Mouse (Mus musculus) heart, embryonic 13.5 days (tissue): Measurements from ENCODE around the gene Bmpr1b. TPM values are rescaled to one million over a fixed set of nuclear protein-coding genes. Genes with fewer than 3 reads are reported as not detected.

Source experiments
- ATAC-seq: fragments of 200-750 bp; cut with Nextera tagmentation; 2 replicates; pipeline ENCODE4 v1.8.0; 2017; ENCODE audit warnings: moderate TSS enrichment; ENCODE audit not compliant: insufficient number of reproducible peaks, low FRiP score, low TSS enrichment; ENCODE audit errors: extremely low read depth
- H3K27ac ChIP-seq: fragments of 300-500 bp; sonication (generic); replicated peaks from 2 replicates; pipeline ENCODE4 v1.5.1; 2015; ENCODE audit warnings: moderate library complexity, mild to moderate bottlenecking, inconsistent platforms
- H3K27me3 ChIP-seq: fragments of 300-500 bp; sonication (generic); replicated peaks from 2 replicates; pipeline ENCODE4 v1.6.1; 2015; ENCODE audit warnings: mild to moderate bottlenecking, inconsistent platforms
- H3K36me3 ChIP-seq: fragments of 300-500 bp; sonication (generic); 2 replicates; pipeline ENCODE4 v1.6.1; 2015; ENCODE audit warnings: mild to moderate bottlenecking, inconsistent platforms
- H3K4me1 ChIP-seq: fragments of 300-500 bp; sonication (generic); 2 replicates; pipeline ENCODE4 v1.6.1; 2015; ENCODE audit warnings: inconsistent platforms
- H3K4me2 ChIP-seq: fragments of 300-500 bp; sonication (generic); 2 replicates; pipeline ENCODE4 v1.6.1; 2015; ENCODE audit warnings: inconsistent platforms, mild to moderate bottlenecking, moderate library complexity
- H3K4me3 ChIP-seq: fragments of 300-500 bp; sonication (generic); 2 replicates; pipeline ENCODE4 v1.5.1; 2015; ENCODE audit warnings: moderate library complexity, mild to moderate bottlenecking, inconsistent platforms
- H3K9ac ChIP-seq: fragments of 300-500 bp; sonication (generic); 2 replicates; pipeline ENCODE4 v1.6.1; 2015; ENCODE audit warnings: inconsistent platforms, mild to moderate bottlenecking, moderate library complexity
- H3K9me3 ChIP-seq: fragments of 300-500 bp; sonication (generic); 2 replicates; pipeline ENCODE4 v1.6.1; 2016; ENCODE audit warnings: inconsistent platforms
- WGBS: fragments of 180-500 bp; shearing (Covaris S2); methylation state at CpG from one replicate; pipeline ENCODE4 v1.1.7; 2015; ENCODE audit warnings: mixed read lengths; 5-methylcytosine and 5-hydroxymethylcytosine counted together
- polyA plus RNA-seq: library from polyadenylated mRNA; unstranded; fragments of >200 nt; fragmentation: Nextera tagmentation; extraction: Ambion mirVana; gene quantifications from 2 replicates; pipeline ENCODE4 v1.2.1, GENCODE M21; 2015

Gene Bmpr1b
- polyA plus RNA-seq, 1 experiment from 2014 or later = 1.1 TPM

GRCm38 (mm10) chr3:141936594-141937272 is 232.5 kb downstream of the Bmpr1b start:
- no peak overlapping the region for H3K27ac ChIP-seq
- no peak overlapping the region for H3K9ac ChIP-seq
- ATAC-seq = no peak
- no peaks in the 10 kb centered on the region for H3K36me3 ChIP-seq
- H3K4me2 ChIP-seq = peak overlapping the region; percentile 31; the same call in 1 of the 2 replicates
- no peak overlapping the region for H3K4me3 ChIP-seq
- H3K4me1 ChIP-seq = peaks cover 20% of the 10 kb centered on the region
- no peaks in the 10 kb centered on the region; the same call in 1 of the 2 replicates for H3K27me3 ChIP-seq
- WGBS = 56% methylated on average over 16 of the region's 16 CpGs
- no peaks in the 10 kb centered on the region for H3K9me3 ChIP-seq

- no peak for ATAC-seq
- no peak overlapping the region for H3K4me3 ChIP-seq
- H3K36me3 ChIP-seq = no peaks in the 10 kb centered on the region
- H3K27ac ChIP-seq = no peak overlapping the region
- 66% methylated on average over 3 of the region's 3 CpGs for WGBS
- no peaks in the 10 kb centered on the region; the same call in 1 of the 2 replicates for H3K27me3 ChIP-seq
- H3K4me1 ChIP-seq = peaks cover 26% of the 10 kb centered on the region
- no peak overlapping the region for H3K9ac ChIP-seq
- H3K9me3 ChIP-seq = no peaks in the 10 kb centered on the region
- no peak overlapping the region for H3K4me2 ChIP-seq
These were observed 236.3 kb downstream of the Bmpr1b start for GRCm38 (mm10) chr3:141932956-141933355.

GRCm38 (mm10) chr3:141931372-141932092 is 237.7 kb downstream of the Bmpr1b start:
- H3K36me3 ChIP-seq = no peaks in the 10 kb centered on the region
- peak overlapping the region; percentile 74 for H3K9ac ChIP-seq
- H3K4me3 ChIP-seq = peak overlapping the region; percentile 36
- H3K4me1 ChIP-seq = peaks cover 26% of the 10 kb centered on the region
- H3K27ac ChIP-seq = no peak overlapping the region
- H3K9me3 ChIP-seq = no peaks in the 10 kb centered on the region
- peak; percentile 37; the same call in 1 of the 2 replicates for ATAC-seq
- H3K4me2 ChIP-seq = peak overlapping the region; percentile 69
- WGBS = 8% methylated on average over 10 of the region's 10 CpGs
- no peaks in the 10 kb centered on the region; the same call in 1 of the 2 replicates for H3K27me3 ChIP-seq

- 36% methylated on average over 1 of the region's 1 CpGs for WGBS
These were observed 245.8 kb downstream of the Bmpr1b start for GRCm38 (mm10) chr3:141923442-141923841.

GRCm38 (mm10) chr3:141921161-141921560 is 248.1 kb downstream of the Bmpr1b start:
- Histone ChIP-seq H3K4me3 (no peak overlapping the region), H3K27me3 (no peaks in the 10 kb centered on the region), H3K9ac (no peak overlapping the region), H3K4me1 (0 out of 2 replicates have a peak, but pooled peaks cover 5% of the 10 kb centered on the region), H3K36me3 (no peaks in the 10 kb centered on the region), H3K4me2 (no peak overlapping the region), H3K9me3 (no peaks in the 10 kb centered on the region), H3K27ac (no peak overlapping the region)
- no peak for ATAC-seq
- 52% methylated on average over 4 of the region's 4 CpGs for WGBS

More at GRCm38 (mm10) chr3:141923442-141923841, 245.8 kb downstream of the Bmpr1b start:
- H3K27me3 ChIP-seq = no peaks in the 10 kb centered on the region
- H3K9ac ChIP-seq = no peak overlapping the region
- H3K4me2 ChIP-seq = no peak overlapping the region
- no peaks in the 10 kb centered on the region for H3K9me3 ChIP-seq
- no peaks in the 10 kb centered on the region for H3K36me3 ChIP-seq
- H3K4me3 ChIP-seq = no peak overlapping the region
- ATAC-seq = no peak
- H3K4me1 ChIP-seq = 0 out of 2 replicates have a peak, but pooled peaks cover 5% of the 10 kb centered on the region
- H3K27ac ChIP-seq = no peak overlapping the region

- ATAC-seq = no peak
- no peak overlapping the region for H3K4me2 ChIP-seq
- no peaks in the 10 kb centered on the region for H3K9me3 ChIP-seq
- 47% methylated on average over 3 of the region's 3 CpGs for WGBS
- H3K4me3 ChIP-seq = no peak overlapping the region
- H3K27me3 ChIP-seq = no peaks in the 10 kb centered on the region
- H3K27ac ChIP-seq = no peak overlapping the region
- H3K9ac ChIP-seq = no peak overlapping the region
- no peaks in the 10 kb centered on the region for H3K36me3 ChIP-seq
- H3K4me1 ChIP-seq = 0 out of 2 replicates have a peak, but pooled peaks cover 5% of the 10 kb centered on the region
These were observed 249.6 kb downstream of the Bmpr1b start for GRCm38 (mm10) chr3:141919661-141920060.

GRCm38 (mm10) chr3:141917166-141917565 is 252.1 kb downstream of the Bmpr1b start:
- no peaks in the 10 kb centered on the region for H3K27me3 ChIP-seq
- H3K27ac ChIP-seq = no peak overlapping the region
- no peak overlapping the region for H3K9ac ChIP-seq
- H3K4me3 ChIP-seq = no peak overlapping the region
- 0 out of 2 replicates have a peak, but pooled peaks cover 5% of the 10 kb centered on the region for H3K4me1 ChIP-seq
- 72% methylated on average over 4 of the region's 4 CpGs for WGBS
- H3K4me2 ChIP-seq = no peak overlapping the region
- H3K36me3 ChIP-seq = no peaks in the 10 kb centered on the region
- ATAC-seq = no peak
- no peaks in the 10 kb centered on the region for H3K9me3 ChIP-seq

- 79% methylated on average over 3 of the region's 3 CpGs for WGBS
- 0 out of 2 replicates have a peak, but pooled peaks cover 5% of the 10 kb centered on the region for H3K4me1 ChIP-seq
- H3K9me3 ChIP-seq = no peaks in the 10 kb centered on the region
- H3K27ac ChIP-seq = no peak overlapping the region
- no peaks in the 10 kb centered on the region for H3K27me3 ChIP-seq
- ATAC-seq = no peak
- no peak overlapping the region for H3K4me2 ChIP-seq
- no peak overlapping the region for H3K4me3 ChIP-seq
- H3K36me3 ChIP-seq = no peaks in the 10 kb centered on the region
- H3K9ac ChIP-seq = no peak overlapping the region
These were observed 253.2 kb downstream of the Bmpr1b start for GRCm38 (mm10) chr3:141915995-141916394.

- 66% methylated on average over 3 of the region's 3 CpGs for WGBS
These were observed 254.6 kb downstream of the Bmpr1b start for GRCm38 (mm10) chr3:141914588-141914987.

GRCm38 (mm10) chr3:141909136-141909535 is 260.1 kb downstream of the Bmpr1b start:
- H3K27ac ChIP-seq = no peak overlapping the region
- H3K4me2 ChIP-seq = no peak overlapping the region
- H3K27me3 ChIP-seq = no peaks in the 10 kb centered on the region
- no peaks in the 10 kb centered on the region for H3K36me3 ChIP-seq
- no peak overlapping the region for H3K9ac ChIP-seq
- H3K9me3 ChIP-seq = no peaks in the 10 kb centered on the region
- ATAC-seq = no peak
- H3K4me3 ChIP-seq = no peak overlapping the region
- no peaks in the 10 kb centered on the region for H3K4me1 ChIP-seq
- WGBS = 81% methylated on average over 2 of the region's 2 CpGs

More at GRCm38 (mm10) chr3:141914588-141914987, 254.6 kb downstream of the Bmpr1b start:
- no peak for ATAC-seq
- Histone ChIP-seq H3K9ac (no peak overlapping the region), H3K9me3 (no peaks in the 10 kb centered on the region), H3K4me1 (no peaks in the 10 kb centered on the region), H3K36me3 (no peaks in the 10 kb centered on the region), H3K27me3 (no peaks in the 10 kb centered on the region), H3K4me2 (no peak overlapping the region), H3K4me3 (no peak overlapping the region), H3K27ac (no peak overlapping the region)

GRCm38 (mm10) chr3:141905903-141906623 is 263.2 kb downstream of the Bmpr1b start:
- no peak overlapping the region for H3K4me2 ChIP-seq
- H3K36me3 ChIP-seq = no peaks in the 10 kb centered on the region
- no peak for ATAC-seq
- no peak overlapping the region for H3K27ac ChIP-seq
- H3K4me1 ChIP-seq = no peaks in the 10 kb centered on the region
- no peaks in the 10 kb centered on the region for H3K9me3 ChIP-seq
- H3K9ac ChIP-seq = no peak overlapping the region
- WGBS = 70% methylated on average over 6 of the region's 6 CpGs
- no peak overlapping the region for H3K4me3 ChIP-seq
- H3K27me3 ChIP-seq = no peaks in the 10 kb centered on the region
